Mouse (Mus musculus) C2C12 (cell line): Measurements from ENCODE around the gene Ube2z.

Experiments used
- CEBPB ChIP-seq: IDR thresholded peaks from one replicate; pipeline ENCODE4 v1.6.1; 2011; ENCODE audit warnings: low read depth, mild to moderate bottlenecking, control low read depth, moderate library complexity
- CTCF ChIP-seq: IDR thresholded peaks from one replicate; pipeline ENCODE4 v1.5.1; 2011; ENCODE audit not compliant: control insufficient read depth, insufficient read depth, insufficient read length
- FOSL1 ChIP-seq: IDR thresholded peaks from one replicate; pipeline ENCODE4 v1.8.0; 2011; ENCODE audit warnings: mild to moderate bottlenecking, low read length; ENCODE audit not compliant: poor library complexity, insufficient read depth, severe bottlenecking
- MAX ChIP-seq: IDR thresholded peaks from one replicate; pipeline ENCODE4 v1.6.1; 2011; ENCODE audit warnings: mild to moderate bottlenecking, control low read depth
- MYOD1 ChIP-seq: IDR thresholded peaks from one replicate; pipeline ENCODE4 v1.6.1; 2011; ENCODE audit warnings: low read depth; ENCODE audit not compliant: control insufficient read depth, insufficient read length
- MYOG ChIP-seq: IDR thresholded peaks from one replicate; pipeline ENCODE4 v1.6.1; 2011; ENCODE audit not compliant: control insufficient read depth, insufficient read length; ENCODE audit errors: extremely low read depth
- USF1 ChIP-seq: IDR thresholded peaks from one replicate; pipeline ENCODE4 v1.6.1; 2011; ENCODE audit warnings: low read depth, mild to moderate bottlenecking, control low read depth, moderate library complexity

GRCm38 (mm10) chr11:96068231-96068630, 3.0 kb upstream of the Ube2z start:
- TF ChIP-seq MYOD1, result no peak
- no peak for TF ChIP-seq CTCF
- no peak for TF ChIP-seq USF1
- no peak for TF ChIP-seq MAX
- no peak for TF ChIP-seq MYOG
- no peak for TF ChIP-seq FOSL1
- no peak for TF ChIP-seq CEBPB
